Comparison of ENCODE assay signal across 22 mouse cellular contexts in genomic region chr4:151694531-151694930, GRCm38 (mm10).
DNase-seq lines count a peak whose midpoint lies in the region; ATAC-seq and TF ChIP-seq lines count a peak whose summit lies in the region.
"Had no signal": no experiment of that assay in that cellular context is flagged by ENCODE, and none has a peak within 500 bp of the region (broad histone marks: within the 10 kb centered on the region; RNA-seq: fewer than 3 reads in every experiment).

No protein-coding gene starts in this region.

- H3K9ac ChIP-seq in hindbrain, postnatal 0 days (replicated peaks; ENCODE audit: low read length) = no peak overlapping the region
- no peak overlapping the region for H3K9ac ChIP-seq in hindbrain, embryonic 12.5 days
- no peak overlapping the region for H3K9ac ChIP-seq in neural tube, embryonic 13.5 days
- H3K9ac ChIP-seq in lung, postnatal 0 days (replicated peaks; ENCODE audit: low read depth) = no peak overlapping the region
- H3K9ac ChIP-seq: intestine, embryonic 15.5 days; liver, postnatal 0 days had no signal

- H3K4me3 ChIP-seq in hindbrain, embryonic 10.5 days = no peak overlapping the region
- H3K4me3 ChIP-seq in hindbrain, postnatal 0 days (ENCODE audit: low read length) = no peak overlapping the region
- H3K4me3 ChIP-seq in hindbrain, embryonic 12.5 days = no peak overlapping the region
- H3K4me3 ChIP-seq in neural tube, embryonic 13.5 days = no peak overlapping the region
- no peak overlapping the region for H3K4me3 ChIP-seq in lung, postnatal 0 days (ENCODE audit: low read depth, low read length)
- H3K4me3 ChIP-seq: embryonic facial prominence, embryonic 10.5 days; intestine, embryonic 15.5 days had no signal

- no peak for DNase-seq in hindbrain, embryonic 10.5 days (ENCODE audit: low spot score)
- DNase-seq in hindbrain, postnatal 0 days (ENCODE audit: low spot score) = no peak
- DNase-seq in brain, embryonic 18.5 days (ENCODE audit: low read depth, low spot score) = peak; percentile 14
- no peak for DNase-seq in cerebellum, postnatal 36 days
- DNase-seq in lung, postnatal 0 days (ENCODE audit: low spot score) = no peak
- DNase-seq: adrenal gland, adult 2 months; cerebellum, adult 11-12 months; gastrocnemius, postnatal 10 days; heart, adult 18-20 months; heart, postnatal 36 days; kidney, adult 9 months; kidney, postnatal 25 days; left cerebral cortex, postnatal 4 days; liver, postnatal 0 days; lung, postnatal 14 days; right cerebral cortex, adult 18-20 months had no signal

- TF ChIP-seq CTCF in hindbrain, postnatal 0 days (IDR thresholded peaks at IDR 0.05; ENCODE audit: low read depth) = no peak
- no peak for TF ChIP-seq CTCF in lung, postnatal 0 days (IDR thresholded peaks at IDR 0.05)

- no peaks in the 10 kb centered on the region for H3K36me3 ChIP-seq in hindbrain, embryonic 10.5 days
- no peaks in the 10 kb centered on the region for H3K36me3 ChIP-seq in hindbrain, postnatal 0 days (ENCODE audit: insufficient read depth, low read length)
- no peaks in the 10 kb centered on the region for H3K36me3 ChIP-seq in hindbrain, embryonic 12.5 days
- no peaks in the 10 kb centered on the region for H3K36me3 ChIP-seq in neural tube, embryonic 13.5 days
- H3K36me3 ChIP-seq in lung, postnatal 0 days (ENCODE audit: insufficient read depth, low read length) = no peaks in the 10 kb centered on the region
- H3K36me3 ChIP-seq: embryonic facial prominence, embryonic 10.5 days; intestine, embryonic 15.5 days had no signal

- H3K27me3 ChIP-seq in hindbrain, embryonic 10.5 days (ENCODE audit: insufficient read depth, poor library complexity, severe bottlenecking) = no peaks in the 10 kb centered on the region
- H3K27me3 ChIP-seq in hindbrain, postnatal 0 days (ENCODE audit: insufficient read depth, low read length) = no peaks in the 10 kb centered on the region
- no peaks in the 10 kb centered on the region for H3K27me3 ChIP-seq in hindbrain, embryonic 12.5 days
- H3K27me3 ChIP-seq in neural tube, embryonic 13.5 days = no peaks in the 10 kb centered on the region
- no peaks in the 10 kb centered on the region for H3K27me3 ChIP-seq in lung, postnatal 0 days (replicated peaks; ENCODE audit: insufficient read depth, low read length)
- H3K27me3 ChIP-seq: intestine, embryonic 15.5 days had no signal

- H3K9me3 ChIP-seq in hindbrain, embryonic 10.5 days = no peaks in the 10 kb centered on the region
- H3K9me3 ChIP-seq in hindbrain, postnatal 0 days (ENCODE audit: low read length) = no peaks in the 10 kb centered on the region
- no peaks in the 10 kb centered on the region for H3K9me3 ChIP-seq in hindbrain, embryonic 12.5 days (replicated peaks)
- no peaks in the 10 kb centered on the region for H3K9me3 ChIP-seq in neural tube, embryonic 13.5 days
- no peaks in the 10 kb centered on the region for H3K9me3 ChIP-seq in lung, postnatal 0 days (ENCODE audit: low read length)
- H3K9me3 ChIP-seq: embryonic facial prominence, embryonic 10.5 days; intestine, embryonic 15.5 days had no signal

- WGBS in hindbrain, embryonic 10.5 days = 78% methylated on average over 7 of the region's 7 CpGs
- WGBS in hindbrain, postnatal 0 days = 32% methylated on average over 7 of the region's 7 CpGs
- WGBS in hindbrain, embryonic 12.5 days = 51% methylated on average over 7 of the region's 7 CpGs
- WGBS in neural tube, embryonic 13.5 days = 37% methylated on average over 7 of the region's 7 CpGs
- 85% methylated on average over 7 of the region's 7 CpGs for WGBS in lung, postnatal 0 days

- no peak for TF ChIP-seq EP300 in lung, postnatal 0 days (IDR thresholded peaks at IDR 0.05)

- peaks cover 11% of the 10 kb centered on the region; the same call in 1 of the 2 replicates for H3K4me1 ChIP-seq in hindbrain, embryonic 10.5 days (replicated peaks)
- H3K4me1 ChIP-seq in hindbrain, postnatal 0 days (ENCODE audit: insufficient read depth, low read length) = no peaks in the 10 kb centered on the region
- peaks cover 32% of the 10 kb centered on the region for H3K4me1 ChIP-seq in hindbrain, embryonic 12.5 days
- peaks cover 54% of the 10 kb centered on the region for H3K4me1 ChIP-seq in neural tube, embryonic 13.5 days (replicated peaks)
- no peaks in the 10 kb centered on the region for H3K4me1 ChIP-seq in lung, postnatal 0 days (ENCODE audit: insufficient read depth, low read depth, low read length)
- H3K4me1 ChIP-seq: embryonic facial prominence, embryonic 10.5 days; intestine, embryonic 15.5 days had no signal

- H3K4me2 ChIP-seq in hindbrain, postnatal 0 days (ENCODE audit: low read depth, low read length) = no peak overlapping the region
- H3K4me2 ChIP-seq in hindbrain, embryonic 12.5 days (replicated peaks) = no peak overlapping the region
- H3K4me2 ChIP-seq in neural tube, embryonic 13.5 days = no peak overlapping the region
- H3K4me2 ChIP-seq in lung, postnatal 0 days (replicated peaks; ENCODE audit: low read depth, low read length) = no peak overlapping the region
- H3K4me2 ChIP-seq: intestine, embryonic 15.5 days had no signal

- H3K27ac ChIP-seq in hindbrain, embryonic 10.5 days = peak overlapping the region; percentile 35; the same call in 1 of the 2 replicates
- H3K27ac ChIP-seq in hindbrain, postnatal 0 days = no peak overlapping the region
- peak overlapping the region; percentile 64; the same call in 1 of the 2 replicates for H3K27ac ChIP-seq in hindbrain, embryonic 12.5 days
- H3K27ac ChIP-seq in neural tube, embryonic 13.5 days (replicated peaks) = peak overlapping the region; percentile 86
- no peak overlapping the region for H3K27ac ChIP-seq in lung, postnatal 0 days (ENCODE audit: low read length)
- H3K27ac ChIP-seq: embryonic facial prominence, embryonic 10.5 days; intestine, embryonic 15.5 days; stomach, postnatal 0 days had no signal

- no peak for ATAC-seq in hindbrain, postnatal 0 days
- peak; percentile 36; the same call in 1 of the 2 replicates for ATAC-seq in hindbrain, embryonic 12.5 days (ENCODE audit: low FRiP score)
- ATAC-seq in neural tube, embryonic 13.5 days (ENCODE audit: low read depth) = peak; percentile 26; the same call in 1 of the 2 replicates
- ATAC-seq in CD4-positive, CD25-positive, alpha-beta regulatory T cell, adult 4 months = no peak
- no peak for ATAC-seq in lung, postnatal 0 days
- ATAC-seq: intestine, embryonic 15.5 days; liver, postnatal 0 days had no signal

Comparison
In these comparisons a context has a peak if more than half of its experiments do, and no peak if none do; other contexts are left out.
1. H3K27ac ChIP-seq: peak in hindbrain, embryonic 10.5 days (single experiment), hindbrain, embryonic 12.5 days (single experiment) and neural tube, embryonic 13.5 days (single experiment); none in hindbrain, postnatal 0 days (single experiment) and lung, postnatal 0 days (single experiment).
2. ATAC-seq: peak in hindbrain, embryonic 12.5 days (single experiment) and neural tube, embryonic 13.5 days (single experiment); none in hindbrain, postnatal 0 days (single experiment), CD4-positive, CD25-positive, alpha-beta regulatory T cell, adult 4 months (single experiment) and lung, postnatal 0 days (single experiment).